ENCODE assay signal across 7 mouse cellular contexts in the genomic region with DNA sequence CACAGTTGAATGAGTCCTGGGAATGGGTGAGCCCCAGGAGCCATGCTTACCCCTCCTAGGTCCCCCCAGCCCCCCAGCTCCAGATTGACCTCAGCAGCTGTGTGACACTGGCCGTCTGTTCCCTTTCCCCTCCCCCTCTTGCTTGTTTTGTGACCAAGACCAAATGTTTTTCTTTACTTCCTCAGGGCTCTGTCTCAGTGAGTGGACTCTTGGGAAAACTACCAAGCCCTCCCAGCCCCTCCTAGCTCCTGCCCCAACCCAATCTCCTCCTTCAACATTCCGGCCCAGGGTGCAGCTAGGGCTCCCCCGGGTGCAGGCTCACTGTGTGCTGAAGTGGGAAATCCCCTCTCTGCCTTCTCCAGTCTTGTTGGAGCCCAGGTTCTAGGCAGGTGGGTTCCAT. TPM values are rescaled to one million over a fixed set of nuclear protein-coding genes. Genes with fewer than 3 reads are reported as not detected.
A peak's percentile ranks its signal among the peaks of the same experiment; 100 is the strongest.
DNase-seq lines count a peak whose midpoint lies in the region; ATAC-seq and TF ChIP-seq lines count a peak whose summit lies in the region.

No protein-coding gene starts in this region.

- TF ChIP-seq POLR2A in CH12.LX (IDR thresholded peaks at IDR 0.05; ENCODE audit: low read depth, low read length) = no peak
- no peak for TF ChIP-seq POLR2A in MEL (IDR thresholded peaks at IDR 0.05; ENCODE audit: control insufficient read depth in 1 of 2, insufficient read depth in 1 of 2, low read depth in 1 of 2, low read length in 2 of 2, poor library complexity in 1 of 2)

- 29% methylated on average over 3 of the region's 3 CpGs for WGBS in heart, embryonic 10.5 days
- 5% methylated on average over 3 of the region's 3 CpGs for WGBS in kidney, embryonic 14.5 days

- H3K4me1 ChIP-seq in CH12.LX (ENCODE audit: control insufficient read depth in 1 of 2, insufficient read depth in 2 of 2) (peaks cover 16 to 48% of the 10 kb centered on the region in 2 experiments), MEL (ENCODE audit: control insufficient read depth in 1 of 2, insufficient read depth in 2 of 2, low read length in 2 of 2) (peaks cover 3 to 30% of the 10 kb centered on the region in 2 experiments)
- peaks cover 27% of the 10 kb centered on the region for H3K4me1 ChIP-seq in heart, embryonic 10.5 days
- H3K4me1 ChIP-seq in kidney, embryonic 14.5 days (ENCODE audit: control insufficient read depth, insufficient read depth, low read length) = peaks cover 38% of the 10 kb centered on the region

- H3K79me2 ChIP-seq in CH12.LX (replicated peaks; ENCODE audit: control insufficient read depth, extremely low read depth, insufficient read depth, poor library complexity, severe bottlenecking) (peaks cover 14% of the 10 kb centered on the region), MEL (ENCODE audit: control insufficient read depth, insufficient read depth, low read length, poor library complexity) (peaks cover 28% of the 10 kb centered on the region)

- in situ Hi-C loops in CH12.LX (cut with MboI; ENCODE audit: low pct_ligation_motif_present, low pct_unique_long_range_greater_than_20kb, low sequenced_read_pairs) = no loop called here

- peak overlapping the region; percentile 57 for H3K4me2 ChIP-seq in CH12.LX (ENCODE audit: insufficient read depth, low read depth, poor library complexity, severe bottlenecking)
- H3K4me2 ChIP-seq in kidney, embryonic 14.5 days (replicated peaks; ENCODE audit: low read depth, low read length) = peak overlapping the region; percentile 68

- TF ChIP-seq RAD21 in CH12.LX (IDR thresholded peaks at IDR 0.05; ENCODE audit: low read depth, low read length) (no peak), MEL (IDR thresholded peaks at IDR 0.05; ENCODE audit: low read depth, low read length) (no peak)

- TF ChIP-seq CTCF in CH12.LX (conservative IDR thresholded peaks at IDR 0.05 in 1 of 2, IDR thresholded peaks at IDR 0.05 in 1 of 2; ENCODE audit: low read depth in 2 of 2, low read length in 2 of 2) (no peak), MEL (IDR thresholded peaks at IDR 0.05 in 2 of 3, conservative IDR thresholded peaks at IDR 0.05 in 1 of 3; ENCODE audit: control insufficient read depth in 1 of 3, insufficient read depth in 1 of 3, low read depth in 2 of 3, low read length in 3 of 3, poor library complexity in 1 of 3, severe bottlenecking in 1 of 3) (no peak)

- H3K9ac ChIP-seq in CH12.LX (ENCODE audit: insufficient read depth, low read depth) (peak overlapping the region; percentile 28), MEL (ENCODE audit: control insufficient read depth, low read depth, low read length, poor library complexity, severe bottlenecking) (peak overlapping the region; percentile 52)
- H3K9ac ChIP-seq in kidney, embryonic 14.5 days (ENCODE audit: low read depth, low read length) = peak overlapping the region; percentile 75; the same call in 1 of the 2 replicates

- DNase-seq in CH12.LX (ENCODE audit: extremely low read depth) = no peak
- no peak for DNase-seq in MEL (ENCODE audit: low read depth, low spot score)
- no peak for DNase-seq in heart, embryonic 10.5 days (ENCODE audit: low spot score)
- DNase-seq in lung, postnatal 25 days (ENCODE audit: low spot score) = peak; percentile 74
- DNase-seq in yolk sac, embryonic 10.5 days (ENCODE audit: low spot score) = no peak
- no peak for DNase-seq in left cerebral cortex, postnatal 25 days (ENCODE audit: low spot score in 2 of 2)

- intact Hi-C loops in left cerebral cortex, postnatal 25 days (cut with DNase I) = no loop called here

- H3K27ac ChIP-seq in CH12.LX (ENCODE audit: insufficient read depth, low read depth) (peak overlapping the region; percentile 94), MEL (ENCODE audit: control insufficient read depth, low read depth, low read length) (peak overlapping the region; percentile 70)
- H3K27ac ChIP-seq in heart, embryonic 10.5 days = peak overlapping the region; percentile 92
- peak overlapping the region; percentile 93 for H3K27ac ChIP-seq in kidney, embryonic 14.5 days (ENCODE audit: low read depth, low read length)

- H3K36me3 ChIP-seq in CH12.LX (replicated peaks in 1 of 2; ENCODE audit: control insufficient read depth in 1 of 2, insufficient read depth in 1 of 2, low read length in 1 of 2) (peaks cover 18 to 27% of the 10 kb centered on the region in 2 experiments), MEL (ENCODE audit: control insufficient read depth in 1 of 2, insufficient read depth in 2 of 2, low read length in 2 of 2) (peaks cover 2 to 24% of the 10 kb centered on the region in 2 experiments)
- H3K36me3 ChIP-seq in heart, embryonic 10.5 days = peaks cover 24% of the 10 kb centered on the region
- peaks cover 21% of the 10 kb centered on the region for H3K36me3 ChIP-seq in kidney, embryonic 14.5 days (ENCODE audit: control insufficient read depth, insufficient read depth, low read length)

- peak overlapping the region; percentile 79 to 91 (median 81) for H3K4me3 ChIP-seq in CH12.LX (replicated peaks in 1 of 3; ENCODE audit: low read depth in 2 of 3, low read length in 2 of 3, poor library complexity in 1 of 3)
- H3K4me3 ChIP-seq in MEL (ENCODE audit: control insufficient read depth in 1 of 2, insufficient read depth in 1 of 2, low read depth in 2 of 2, low read length in 2 of 2) = peak overlapping the region; percentile 81 to 83
- H3K4me3 ChIP-seq in heart, embryonic 10.5 days = peak overlapping the region; percentile 75
- H3K4me3 ChIP-seq in kidney, embryonic 14.5 days (ENCODE audit: low read length) = peak overlapping the region; percentile 69; the same call in 1 of the 2 replicates

- TF ChIP-seq EP300 in CH12.LX (IDR thresholded peaks at IDR 0.05; ENCODE audit: low read length) = no peak; the same call in 1 of the 2 replicates
- TF ChIP-seq EP300 in MEL (IDR thresholded peaks at IDR 0.05; ENCODE audit: low read depth in 1 of 2, low read length in 2 of 2) = no peak

- H3K9me3 ChIP-seq in CH12.LX (replicated peaks; ENCODE audit: low read length) (no peaks in the 10 kb centered on the region), MEL (replicated peaks; ENCODE audit: insufficient read depth, low read length) (no peaks in the 10 kb centered on the region)
- H3K9me3 ChIP-seq in heart, embryonic 10.5 days = no peaks in the 10 kb centered on the region
- no peaks in the 10 kb centered on the region for H3K9me3 ChIP-seq in kidney, embryonic 14.5 days (ENCODE audit: control insufficient read depth, low read length)

- dilution Hi-C loops in CH12.LX (cut with MboI; ENCODE audit: extremely low pct_ligation_motif_present, extremely low pct_unique_long_range_greater_than_20kb, low sequenced_read_pairs) = no loop called here

- ATAC-seq in kidney, embryonic 14.5 days (ENCODE audit: low FRiP score, low TSS enrichment) = no peak

- H3K27me3 ChIP-seq in CH12.LX (replicated peaks) = no peaks in the 10 kb centered on the region
- no peaks in the 10 kb centered on the region for H3K27me3 ChIP-seq in MEL (ENCODE audit: control insufficient read depth in 1 of 2, insufficient read depth in 2 of 2, low read length in 2 of 2)
- no peaks in the 10 kb centered on the region for H3K27me3 ChIP-seq in heart, embryonic 10.5 days (ENCODE audit: insufficient read depth, poor library complexity, severe bottlenecking)
- H3K27me3 ChIP-seq in kidney, embryonic 14.5 days (ENCODE audit: control insufficient read depth, insufficient read depth, low read length) = no peaks in the 10 kb centered on the region

RNA-seq across cellular contexts. Expression of a gene that starts 1.6 kb away (rescaled TPM):
- total RNA-seq in CH12.LX (2012; rRNA removed) (1.1 and 1.5 TPM in 2 replicates), CH12.LX (2014; rRNA removed) (0.50 and 1.1 TPM in 2 replicates), MEL (2012; rRNA removed) (2.4 and 2.5 TPM in 2 replicates)
- polyA plus RNA-seq in CH12.LX (2012; ENCODE audit: insufficient read length, low read depth) (7.4 and 9.0 TPM in 2 replicates), MEL (2012; ENCODE audit: insufficient read depth in 1 of 2, insufficient read length in 2 of 2, low read depth in 1 of 2, low replicate concordance in 2 of 2, missing spikeins in 1 of 2) (10 to 100 TPM in 1 of 2 experiments, not detected in 1; 12.7 TPM)
- polyA plus RNA-seq in heart, embryonic 10.5 days (2016; fragmentation: Nextera tagmentation; extraction: Ambion mirVana) = 7.7 and 9.8 TPM in 2 replicates
- 5.7 and 12.5 TPM in 2 replicates for polyA plus RNA-seq in kidney, embryonic 14.5 days (2014; fragmentation: Nextera tagmentation; extraction: Ambion mirVana)
- 10 to 100 TPM in 1 of 2 experiments, 1 to 10 TPM in 1; 9.2 to 11.8 TPM for total RNA-seq in left cerebral cortex, postnatal 25 days (2021)

RNA-seq across cellular contexts. Expression of a gene that starts 1.7 kb away (rescaled TPM):
- total RNA-seq in CH12.LX (2012; rRNA removed) (20.0 and 25.6 TPM in 2 replicates), CH12.LX (2014; rRNA removed) (9.0 and 9.9 TPM in 2 replicates), MEL (2012; rRNA removed) (9.1 and 9.7 TPM in 2 replicates)
- polyA plus RNA-seq in CH12.LX (2012; ENCODE audit: insufficient read length, low read depth) (47.9 and 62.1 TPM in 2 replicates), MEL (2012; ENCODE audit: insufficient read depth in 1 of 2, insufficient read length in 2 of 2, low read depth in 1 of 2, low replicate concordance in 2 of 2, missing spikeins in 1 of 2) (100 to 1,000 TPM in 1 of 2 experiments, 10 to 100 TPM in 1; 47.0 to 239 TPM)
- 23.3 and 23.7 TPM in 2 replicates for polyA plus RNA-seq in heart, embryonic 10.5 days (2016; fragmentation: Nextera tagmentation; extraction: Ambion mirVana)
- 37.6 and 43.2 TPM in 2 replicates for polyA plus RNA-seq in kidney, embryonic 14.5 days (2014; fragmentation: Nextera tagmentation; extraction: Ambion mirVana)
- total RNA-seq in left cerebral cortex, postnatal 25 days (2021) = 10 to 100 TPM; 12.2 to 13.5 TPM

RNA-seq across cellular contexts. Expression of a gene that starts 1.8 kb away (rescaled TPM):
- total RNA-seq in CH12.LX (2012; rRNA removed) = 0.13 TPM in 2 replicates
- not detected in 2 replicates for total RNA-seq in CH12.LX (2014; rRNA removed)
- 0.24 and 0.26 TPM in 2 replicates for polyA plus RNA-seq in CH12.LX (2012; ENCODE audit: insufficient read length, low read depth)
- total RNA-seq in MEL (2012; rRNA removed) = 0.13 and 0.42 TPM in 2 replicates
- under 1 TPM in 1 of 2 experiments, not detected in 1; 0.46 TPM for polyA plus RNA-seq in MEL (2012; ENCODE audit: insufficient read depth in 1 of 2, insufficient read length in 2 of 2, low read depth in 1 of 2, low replicate concordance in 2 of 2, missing spikeins in 1 of 2)
- 0.28 and 0.31 TPM in 2 replicates for polyA plus RNA-seq in heart, embryonic 10.5 days (2016; fragmentation: Nextera tagmentation; extraction: Ambion mirVana)
- not detected in 2 replicates for polyA plus RNA-seq in kidney, embryonic 14.5 days (2014; fragmentation: Nextera tagmentation; extraction: Ambion mirVana)
- total RNA-seq in left cerebral cortex, postnatal 25 days (2021) = under 1 TPM; 0.18 to 0.21 TPM

RNA-seq across cellular contexts. Expression of a gene that starts 10.5 kb away (rescaled TPM):
- total RNA-seq in CH12.LX (2012; rRNA removed) (2.2 and 2.4 TPM in 2 replicates), CH12.LX (2014; rRNA removed) (0.72 and 2.1 TPM in 2 replicates), MEL (2012; rRNA removed) (1.9 and 3.0 TPM in 2 replicates)
- polyA plus RNA-seq in CH12.LX (2012; ENCODE audit: insufficient read length, low read depth) (12.1 and 16.6 TPM in 2 replicates), MEL (2012; ENCODE audit: insufficient read depth in 1 of 2, insufficient read length in 2 of 2, low read depth in 1 of 2, low replicate concordance in 2 of 2, missing spikeins in 1 of 2) (10 to 100 TPM in 1 of 2 experiments, not detected in 1; 22.7 TPM)
- 4.8 and 6.4 TPM in 2 replicates for polyA plus RNA-seq in heart, embryonic 10.5 days (2016; fragmentation: Nextera tagmentation; extraction: Ambion mirVana)
- 9.3 and 10.1 TPM in 2 replicates for polyA plus RNA-seq in kidney, embryonic 14.5 days (2014; fragmentation: Nextera tagmentation; extraction: Ambion mirVana)
- total RNA-seq in left cerebral cortex, postnatal 25 days (2021) = 1 to 10 TPM; 2.3 to 4.7 TPM

RNA-seq across cellular contexts. Expression of a gene that starts 14.9 kb away (rescaled TPM):
- total RNA-seq in CH12.LX (2012; rRNA removed) (not detected in 2 replicates), CH12.LX (2014; rRNA removed) (not detected in 2 replicates), MEL (2012; rRNA removed) (0.10 TPM in 1 of 2 replicates, not detected in the other)
- polyA plus RNA-seq in CH12.LX (2012; ENCODE audit: insufficient read length, low read depth) (not detected in 2 replicates), MEL (2012; ENCODE audit: insufficient read depth in 1 of 2, insufficient read length in 2 of 2, low read depth in 1 of 2, low replicate concordance in 2 of 2, missing spikeins in 1 of 2) (not detected)
- 0.60 and 0.74 TPM in 2 replicates for polyA plus RNA-seq in heart, embryonic 10.5 days (2016; fragmentation: Nextera tagmentation; extraction: Ambion mirVana)
- 0.43 and 0.84 TPM in 2 replicates for polyA plus RNA-seq in kidney, embryonic 14.5 days (2014; fragmentation: Nextera tagmentation; extraction: Ambion mirVana)
- under 1 TPM in 1 of 2 experiments, not detected in 1; 0.32 TPM for total RNA-seq in left cerebral cortex, postnatal 25 days (2021)
